Mouse (Mus musculus): Measurements from ENCODE around the gene Por. TPM values are rescaled to one million over a fixed set of nuclear protein-coding genes. Genes with fewer than 3 reads are reported as not detected.

The Por gene
- polyA plus RNA-seq, 1 experiment, result 145 TPM

- DNase-seq (ENCODE audit: low read depth), result peak; percentile 96
- TF ChIP-seq CTCF (IDR thresholded peaks at IDR 0.05; ENCODE audit: borderline replicate concordance, extremely low read depth, insufficient read depth, insufficient read length), result no peak
- peak; percentile 84 for TF ChIP-seq POLR2A (IDR thresholded peaks at IDR 0.05; ENCODE audit: borderline replicate concordance, extremely low read depth, insufficient read depth, insufficient read length, poor library complexity, severe bottlenecking)
These were observed 74.1 kb downstream of the Por start, which contains the start of gene Tmem120a for GRCm38 (mm10) chr5:135743741-135744609. Gene Tmem120a (minus strand): TSS chr5:135744448.

- no peak for TF ChIP-seq CTCF (IDR thresholded peaks at IDR 0.05; ENCODE audit: borderline replicate concordance, extremely low read depth, insufficient read depth, insufficient read length)
- no peak for TF ChIP-seq POLR2A (IDR thresholded peaks at IDR 0.05; ENCODE audit: borderline replicate concordance, extremely low read depth, insufficient read depth, insufficient read length, poor library complexity, severe bottlenecking)
These were observed 74.9 kb downstream of the Por start for GRCm38 (mm10) chr5:135744742-135745141.

GRCm38 (mm10) chr5:135751041-135751440, 81.2 kb downstream of the Por start:
- no peak for DNase-seq (ENCODE audit: low read depth)
- TF ChIP-seq CTCF (IDR thresholded peaks at IDR 0.05; ENCODE audit: borderline replicate concordance, extremely low read depth, insufficient read depth, insufficient read length) (no peak), POLR2A (IDR thresholded peaks at IDR 0.05; ENCODE audit: borderline replicate concordance, extremely low read depth, insufficient read depth, insufficient read length, poor library complexity, severe bottlenecking) (no peak)

More at GRCm38 (mm10) chr5:135744742-135745141, 74.9 kb downstream of the Por start:
- DNase-seq (ENCODE audit: low read depth), result no peak

GRCm38 (mm10) chr5:135751595-135751994, 81.8 kb downstream of the Por start:
- TF ChIP-seq POLR2A (IDR thresholded peaks at IDR 0.05; ENCODE audit: borderline replicate concordance, extremely low read depth, insufficient read depth, insufficient read length, poor library complexity, severe bottlenecking), result no peak
- no peak for TF ChIP-seq CTCF (IDR thresholded peaks at IDR 0.05; ENCODE audit: borderline replicate concordance, extremely low read depth, insufficient read depth, insufficient read length)
- DNase-seq (ENCODE audit: low read depth), result no peak

GRCm38 (mm10) chr5:135761881-135762280, 92.0 kb downstream of the Por start:
- TF ChIP-seq POLR2A (IDR thresholded peaks at IDR 0.05; ENCODE audit: borderline replicate concordance, extremely low read depth, insufficient read depth, insufficient read length, poor library complexity, severe bottlenecking) (no peak), CTCF (IDR thresholded peaks at IDR 0.05; ENCODE audit: borderline replicate concordance, extremely low read depth, insufficient read depth, insufficient read length) (no peak)
- DNase-seq (ENCODE audit: low read depth), result no peak

GRCm38 (mm10) chr5:135763526-135763925, 93.7 kb downstream of the Por start:
- TF ChIP-seq CTCF (IDR thresholded peaks at IDR 0.05; ENCODE audit: borderline replicate concordance, extremely low read depth, insufficient read depth, insufficient read length), result peak; percentile 93
- TF ChIP-seq POLR2A (IDR thresholded peaks at IDR 0.05; ENCODE audit: borderline replicate concordance, extremely low read depth, insufficient read depth, insufficient read length, poor library complexity, severe bottlenecking), result no peak
- peak; percentile 84 for DNase-seq (ENCODE audit: low read depth)

GRCm38 (mm10) chr5:135764971-135765370, 95.1 kb downstream of the Por start:
- TF ChIP-seq CTCF (IDR thresholded peaks at IDR 0.05; ENCODE audit: borderline replicate concordance, extremely low read depth, insufficient read depth, insufficient read length) (no peak), POLR2A (IDR thresholded peaks at IDR 0.05; ENCODE audit: borderline replicate concordance, extremely low read depth, insufficient read depth, insufficient read length, poor library complexity, severe bottlenecking) (no peak)
- no peak for DNase-seq (ENCODE audit: low read depth)

GRCm38 (mm10) chr5:135772519-135772918, 102.7 kb downstream of the Por start:
- TF ChIP-seq CTCF (IDR thresholded peaks at IDR 0.05; ENCODE audit: borderline replicate concordance, extremely low read depth, insufficient read depth, insufficient read length), result no peak
- no peak for TF ChIP-seq POLR2A (IDR thresholded peaks at IDR 0.05; ENCODE audit: borderline replicate concordance, extremely low read depth, insufficient read depth, insufficient read length, poor library complexity, severe bottlenecking)
- DNase-seq (ENCODE audit: low read depth), result no peak

GRCm38 (mm10) chr5:135776546-135776945, 106.7 kb downstream of the Por start:
- no peak for DNase-seq (ENCODE audit: low read depth)
- TF ChIP-seq POLR2A (IDR thresholded peaks at IDR 0.05; ENCODE audit: borderline replicate concordance, extremely low read depth, insufficient read depth, insufficient read length, poor library complexity, severe bottlenecking) (no peak), CTCF (IDR thresholded peaks at IDR 0.05; ENCODE audit: borderline replicate concordance, extremely low read depth, insufficient read depth, insufficient read length) (no peak)

GRCm38 (mm10) chr5:135777796-135778470, 108.1 kb downstream of the Por start, which contains the start of gene Styxl1:
Gene Styxl1 (minus strand): TSS chr5:135778385.
- DNase-seq (ENCODE audit: low read depth), result peak; percentile 65
- TF ChIP-seq POLR2A (IDR thresholded peaks at IDR 0.05; ENCODE audit: borderline replicate concordance, extremely low read depth, insufficient read depth, insufficient read length, poor library complexity, severe bottlenecking) (no peak; the same call in 1 of the 2 replicates), CTCF (IDR thresholded peaks at IDR 0.05; ENCODE audit: borderline replicate concordance, extremely low read depth, insufficient read depth, insufficient read length) (no peak)
